Mouse (Mus musculus): ENCODE results near the gene Gm49403. TPM values are rescaled to one million over a fixed set of nuclear protein-coding genes. Genes with fewer than 3 reads are reported as not detected.
A peak's percentile ranks its signal among the peaks of the same experiment; 100 is the strongest.

The Gm49403 gene
- total and polyA plus RNA-seq, 2 experiments from 2014 or later = not detected

GRCm38 (mm10) chr19:8928689-8929223 lies 45.0 kb downstream of the Gm49403 start:
- H3K36me3 ChIP-seq (ENCODE audit: insufficient read depth) = peaks cover 16% of the 10 kb centered on the region; the same call in 1 of the 2 replicates
- H3K27me3 ChIP-seq (ENCODE audit: insufficient read depth, low read length) = no peaks in the 10 kb centered on the region
- H3K27ac ChIP-seq (ENCODE audit: low read depth, low read length) = no peak overlapping the region
- H3K4me1 ChIP-seq (ENCODE audit: insufficient read depth) = peaks cover 4% of the 10 kb centered on the region; the same call in 1 of the 2 replicates
- ATAC-seq (peak; percentile 23), DNase-seq (no peak)
- H3K9ac ChIP-seq = peak overlapping the region; percentile 57; the same call in 1 of the 2 replicates
- TF ChIP-seq CTCF (IDR thresholded peaks at IDR 0.05; ENCODE audit: low read depth) = no peak
- peak overlapping the region; percentile 61 for H3K4me2 ChIP-seq (ENCODE audit: low read depth)
- WGBS = 13% methylated on average over 16 of the region's 16 CpGs
- H3K9me3 ChIP-seq (ENCODE audit: low read length) = no peaks in the 10 kb centered on the region
- H3K4me3 ChIP-seq (ENCODE audit: low read depth, low read length) = peak overlapping the region; percentile 44

GRCm38 (mm10) chr19:8929224-8930088 lies 45.7 kb downstream of the Gm49403 start, which contains the start of the genes Rom1 and Eml3:
Gene Rom1, minus strand, starts transcription at chr19:8929356.
Gene Eml3, plus strand, starts transcription at chr19:8929552.
- DNase-seq (peak; percentile 49), ATAC-seq (peak; percentile 65)
- Histone ChIP-seq H3K27me3 (ENCODE audit: insufficient read depth, low read length) (no peaks in the 10 kb centered on the region), H3K4me3 (ENCODE audit: low read depth, low read length) (peak within 1 kb of the TSS; percentile 44), H3K36me3 (ENCODE audit: insufficient read depth) (peaks cover 16% of the 10 kb centered on the region; the same call in 1 of the 2 replicates), H3K4me2 (ENCODE audit: low read depth) (peak within 1 kb of the TSS; percentile 61), H3K4me1 (ENCODE audit: insufficient read depth) (peaks cover 4% of the 10 kb centered on the region; the same call in 1 of the 2 replicates), H3K27ac (ENCODE audit: low read depth, low read length) (peak within 1 kb of the TSS; percentile 35; the same call in 1 of the 2 replicates), H3K9ac (peak within 1 kb of the TSS; percentile 57), H3K9me3 (ENCODE audit: low read length) (no peaks in the 10 kb centered on the region)
- peak; percentile 55 for TF ChIP-seq CTCF (IDR thresholded peaks at IDR 0.05; ENCODE audit: low read depth)
- 3% methylated on average over 70 of the region's 74 CpGs for WGBS

- ATAC-seq (no peak), DNase-seq (no peak)
- peak overlapping the region; percentile 44 for H3K4me3 ChIP-seq (ENCODE audit: low read depth, low read length)
- WGBS = 19% methylated on average over 11 of the region's 11 CpGs
- peak overlapping the region; percentile 61 for H3K4me2 ChIP-seq (ENCODE audit: low read depth)
- H3K9ac ChIP-seq = peak overlapping the region; percentile 57
- no peak overlapping the region for H3K27ac ChIP-seq (ENCODE audit: low read depth, low read length)
- H3K9me3 ChIP-seq (ENCODE audit: low read length) = no peaks in the 10 kb centered on the region
- H3K4me1 ChIP-seq (ENCODE audit: insufficient read depth) = peaks cover 4% of the 10 kb centered on the region; the same call in 1 of the 2 replicates
- no peak for TF ChIP-seq CTCF (IDR thresholded peaks at IDR 0.05; ENCODE audit: low read depth)
- no peaks in the 10 kb centered on the region for H3K27me3 ChIP-seq (ENCODE audit: insufficient read depth, low read length)
- peaks cover 16% of the 10 kb centered on the region; the same call in 1 of the 2 replicates for H3K36me3 ChIP-seq (ENCODE audit: insufficient read depth)
Observed at GRCm38 (mm10) chr19:8930117-8930516, 46.4 kb downstream of the Gm49403 start.

GRCm38 (mm10) chr19:8930771-8931170 lies 47.0 kb downstream of the Gm49403 start:
- 81% methylated on average over 7 of the region's 7 CpGs for WGBS
- Histone ChIP-seq H3K9ac (no peak overlapping the region), H3K4me1 (ENCODE audit: insufficient read depth) (peaks cover 4% of the 10 kb centered on the region; the same call in 1 of the 2 replicates), H3K4me3 (ENCODE audit: low read depth, low read length) (no peak overlapping the region), H3K4me2 (ENCODE audit: low read depth) (no peak overlapping the region; the same call in 1 of the 2 replicates), H3K27ac (ENCODE audit: low read depth, low read length) (no peak overlapping the region), H3K27me3 (ENCODE audit: insufficient read depth, low read length) (no peaks in the 10 kb centered on the region), H3K9me3 (ENCODE audit: low read length) (no peaks in the 10 kb centered on the region), H3K36me3 (ENCODE audit: insufficient read depth) (peaks cover 9% of the 10 kb centered on the region; the same call in 1 of the 2 replicates)
- no peak for TF ChIP-seq CTCF (IDR thresholded peaks at IDR 0.05; ENCODE audit: low read depth)
- no peak for ATAC-seq
- DNase-seq = no peak

- no peak overlapping the region for H3K9ac ChIP-seq
- H3K27me3 ChIP-seq (ENCODE audit: insufficient read depth, low read length) = no peaks in the 10 kb centered on the region
- DNase-seq (no peak), ATAC-seq (no peak)
- H3K4me2 ChIP-seq (ENCODE audit: low read depth) = no peak overlapping the region
- H3K4me3 ChIP-seq (ENCODE audit: low read depth, low read length) = no peak overlapping the region
- no peak overlapping the region for H3K27ac ChIP-seq (ENCODE audit: low read depth, low read length)
- no peak for TF ChIP-seq CTCF (IDR thresholded peaks at IDR 0.05; ENCODE audit: low read depth)
- WGBS = 80% methylated on average over 2 of the region's 2 CpGs
- no peaks in the 10 kb centered on the region for H3K9me3 ChIP-seq (ENCODE audit: low read length)
- H3K4me1 ChIP-seq (ENCODE audit: insufficient read depth) = no peaks in the 10 kb centered on the region
- peaks cover 9% of the 10 kb centered on the region for H3K36me3 ChIP-seq (ENCODE audit: insufficient read depth)
Observed at GRCm38 (mm10) chr19:8936736-8937135, 53.0 kb downstream of the Gm49403 start.

Small RNA genes lying within 50 kb of the gene (microRNA-seq; reads per million reads assigned to microRNA genes)
- gene Mir5136 = 0 to 0.24 reads per million in 2 experiments

Other genes with a start within 250 kb of the Gm49403 start
Only the 30 nearest of the 32 such genes appear.
- gene Slc3a2, start 160.6 kb upstream of the Gm49403 start, total RNA-seq (2014; rRNA removed) = 107 and 116 TPM in 2 replicates
- gene Slc3a2, start 160.6 kb upstream of the Gm49403 start, polyA plus RNA-seq (2015; fragmentation: Nextera tagmentation; extraction: Ambion mirVana) = 247 and 256 TPM in 2 replicates
- gene Wdr74, start 148.1 kb upstream of the Gm49403 start, total RNA-seq (2014; rRNA removed) = 74.1 and 85.9 TPM in 2 replicates
- 98.7 and 113 TPM in 2 replicates for gene Wdr74, start 148.1 kb upstream of the Gm49403 start, polyA plus RNA-seq (2015; fragmentation: Nextera tagmentation; extraction: Ambion mirVana)
- gene 1700092M07Rik, start 143.2 kb upstream of the Gm49403 start, total RNA-seq (2014; rRNA removed) = not detected in 2 replicates
- gene 1700092M07Rik, start 143.2 kb upstream of the Gm49403 start, polyA plus RNA-seq (2015; fragmentation: Nextera tagmentation; extraction: Ambion mirVana) = 0.65 and 0.67 TPM in 2 replicates
- 130 and 140 TPM in 2 replicates for gene Stx5a, start 142.5 kb upstream of the Gm49403 start, total RNA-seq (2014; rRNA removed)
- gene Stx5a, start 142.5 kb upstream of the Gm49403 start, polyA plus RNA-seq (2015; fragmentation: Nextera tagmentation; extraction: Ambion mirVana) = 86.4 and 97.6 TPM in 2 replicates
- gene Nxf1, start 126.9 kb upstream of the Gm49403 start, total RNA-seq (2014; rRNA removed) = 81.7 and 114 TPM in 2 replicates
- gene Nxf1, start 126.9 kb upstream of the Gm49403 start, polyA plus RNA-seq (2015; fragmentation: Nextera tagmentation; extraction: Ambion mirVana) = 97.1 and 97.9 TPM in 2 replicates
- gene Tmem223, start 112.9 kb upstream of the Gm49403 start, total RNA-seq (2014; rRNA removed) = 236 and 241 TPM in 2 replicates
- gene Tmem223, start 112.9 kb upstream of the Gm49403 start, polyA plus RNA-seq (2015; fragmentation: Nextera tagmentation; extraction: Ambion mirVana) = 269 and 334 TPM in 2 replicates
- 17.4 and 19.6 TPM in 2 replicates for gene Tmem179b, start 109.5 kb upstream of the Gm49403 start, total RNA-seq (2014; rRNA removed)
- gene Tmem179b, start 109.5 kb upstream of the Gm49403 start, polyA plus RNA-seq (2015; fragmentation: Nextera tagmentation; extraction: Ambion mirVana) = 22.4 and 22.6 TPM in 2 replicates
- gene Taf6l, start 97.5 kb upstream of the Gm49403 start, total RNA-seq (2014; rRNA removed) = 27.2 and 31.7 TPM in 2 replicates
- 25.1 and 25.2 TPM in 2 replicates for gene Taf6l, start 97.5 kb upstream of the Gm49403 start, polyA plus RNA-seq (2015; fragmentation: Nextera tagmentation; extraction: Ambion mirVana)
- 89.3 and 99.3 TPM in 2 replicates for gene Polr2g, start 85.4 kb upstream of the Gm49403 start, total RNA-seq (2014; rRNA removed)
- gene Polr2g, start 85.4 kb upstream of the Gm49403 start, polyA plus RNA-seq (2015; fragmentation: Nextera tagmentation; extraction: Ambion mirVana) = 193 and 216 TPM in 2 replicates
- gene Zbtb3, start 81.4 kb upstream of the Gm49403 start, total RNA-seq (2014; rRNA removed) = 7.0 and 7.3 TPM in 2 replicates
- 4.3 and 5.0 TPM in 2 replicates for gene Zbtb3, start 81.4 kb upstream of the Gm49403 start, polyA plus RNA-seq (2015; fragmentation: Nextera tagmentation; extraction: Ambion mirVana)
- 71.9 and 72.6 TPM in 2 replicates for gene Ttc9c, start 64.6 kb upstream of the Gm49403 start, total RNA-seq (2014; rRNA removed)
- gene Ttc9c, start 64.6 kb upstream of the Gm49403 start, polyA plus RNA-seq (2015; fragmentation: Nextera tagmentation; extraction: Ambion mirVana) = 34.1 and 44.4 TPM in 2 replicates
- 28.2 and 38.3 TPM in 2 replicates for gene Hnrnpul2, start 63.9 kb upstream of the Gm49403 start, total RNA-seq (2014; rRNA removed)
- gene Hnrnpul2, start 63.9 kb upstream of the Gm49403 start, polyA plus RNA-seq (2015; fragmentation: Nextera tagmentation; extraction: Ambion mirVana) = 3.9 and 5.3 TPM in 2 replicates
- not detected in 2 replicates for gene AC129217.1, start 54.2 kb upstream of the Gm49403 start, total RNA-seq (2014; rRNA removed)
- gene AC129217.1, start 54.2 kb upstream of the Gm49403 start, polyA plus RNA-seq (2015; fragmentation: Nextera tagmentation; extraction: Ambion mirVana) = not detected in 2 replicates
- gene Bscl2, start 46.5 kb upstream of the Gm49403 start, total RNA-seq (2014; rRNA removed) = 81.5 and 91.5 TPM in 2 replicates
- 78.9 and 88.9 TPM in 2 replicates for gene Bscl2, start 46.5 kb upstream of the Gm49403 start, polyA plus RNA-seq (2015; fragmentation: Nextera tagmentation; extraction: Ambion mirVana)
- gene Gng3, start 44.7 kb upstream of the Gm49403 start, total RNA-seq (2014; rRNA removed) = 68.0 and 78.5 TPM in 2 replicates
- gene Gng3, start 44.7 kb upstream of the Gm49403 start, polyA plus RNA-seq (2015; fragmentation: Nextera tagmentation; extraction: Ambion mirVana) = 594 and 622 TPM in 2 replicates
- 1.5 and 2.6 TPM in 2 replicates for gene Lrrn4cl, start 33.2 kb upstream of the Gm49403 start, total RNA-seq (2014; rRNA removed)
- 0.58 and 0.88 TPM in 2 replicates for gene Lrrn4cl, start 33.2 kb upstream of the Gm49403 start, polyA plus RNA-seq (2015; fragmentation: Nextera tagmentation; extraction: Ambion mirVana)
- 108 and 126 TPM in 2 replicates for gene Ubxn1, start 12.4 kb upstream of the Gm49403 start, total RNA-seq (2014; rRNA removed)
- gene Ubxn1, start 12.4 kb upstream of the Gm49403 start, polyA plus RNA-seq (2015; fragmentation: Nextera tagmentation; extraction: Ambion mirVana) = 168 and 185 TPM in 2 replicates
- gene Uqcc3, start 3.0 kb upstream of the Gm49403 start, total RNA-seq (2014; rRNA removed) = 14.2 and 36.1 TPM in 2 replicates
- 59.1 TPM in 2 replicates for gene Uqcc3, start 3.0 kb upstream of the Gm49403 start, polyA plus RNA-seq (2015; fragmentation: Nextera tagmentation; extraction: Ambion mirVana)
- 5.0 and 7.2 TPM in 2 replicates for gene Lbhd1, start 198 bp upstream of the Gm49403 start, total RNA-seq (2014; rRNA removed)
- gene Lbhd1, start 198 bp upstream of the Gm49403 start, polyA plus RNA-seq (2015; fragmentation: Nextera tagmentation; extraction: Ambion mirVana) = 30.3 and 36.5 TPM in 2 replicates
- 26.0 and 37.5 TPM in 2 replicates for gene 1810009A15Rik, start 4.9 kb downstream of the Gm49403 start, total RNA-seq (2014; rRNA removed)
- gene 1810009A15Rik, start 4.9 kb downstream of the Gm49403 start, polyA plus RNA-seq (2015; fragmentation: Nextera tagmentation; extraction: Ambion mirVana) = 31.9 and 45.7 TPM in 2 replicates
- gene Gm49416, start 5.0 kb downstream of the Gm49403 start, total RNA-seq (2014; rRNA removed) = 0.95 TPM in 1 of 2 replicates, not detected in the other
- gene Gm49416, start 5.0 kb downstream of the Gm49403 start, polyA plus RNA-seq (2015; fragmentation: Nextera tagmentation; extraction: Ambion mirVana) = 1.4 TPM in 1 of 2 replicates, not detected in the other
- gene Ints5, start 9.1 kb downstream of the Gm49403 start, total RNA-seq (2014; rRNA removed) = 26.1 and 29.9 TPM in 2 replicates
- 23.6 and 26.8 TPM in 2 replicates for gene Ints5, start 9.1 kb downstream of the Gm49403 start, polyA plus RNA-seq (2015; fragmentation: Nextera tagmentation; extraction: Ambion mirVana)
- gene Ganab, start 14.1 kb downstream of the Gm49403 start, total RNA-seq (2014; rRNA removed) = 67.7 and 96.7 TPM in 2 replicates
- 47.0 and 54.0 TPM in 2 replicates for gene Ganab, start 14.1 kb downstream of the Gm49403 start, polyA plus RNA-seq (2015; fragmentation: Nextera tagmentation; extraction: Ambion mirVana)
- 99.6 and 120 TPM in 2 replicates for gene B3gat3, start 36.4 kb downstream of the Gm49403 start, total RNA-seq (2014; rRNA removed)
- 89.3 and 94.0 TPM in 2 replicates for gene B3gat3, start 36.4 kb downstream of the Gm49403 start, polyA plus RNA-seq (2015; fragmentation: Nextera tagmentation; extraction: Ambion mirVana)
- gene Rom1, start 45.4 kb downstream of the Gm49403 start, total RNA-seq (2014; rRNA removed) = 2.3 and 3.5 TPM in 2 replicates
- 2.4 and 3.3 TPM in 2 replicates for gene Rom1, start 45.4 kb downstream of the Gm49403 start, polyA plus RNA-seq (2015; fragmentation: Nextera tagmentation; extraction: Ambion mirVana)
- gene Eml3, start 45.6 kb downstream of the Gm49403 start, total RNA-seq (2014; rRNA removed) = 5.1 and 7.3 TPM in 2 replicates
- 7.5 and 8.1 TPM in 2 replicates for gene Eml3, start 45.6 kb downstream of the Gm49403 start, polyA plus RNA-seq (2015; fragmentation: Nextera tagmentation; extraction: Ambion mirVana)
- gene Mta2, start 57.9 kb downstream of the Gm49403 start, total RNA-seq (2014; rRNA removed) = 71.2 and 86.4 TPM in 2 replicates
- gene Mta2, start 57.9 kb downstream of the Gm49403 start, polyA plus RNA-seq (2015; fragmentation: Nextera tagmentation; extraction: Ambion mirVana) = 87.8 and 91.3 TPM in 2 replicates
- 20.8 and 24.5 TPM in 2 replicates for gene Tut1, start 69.9 kb downstream of the Gm49403 start, total RNA-seq (2014; rRNA removed)
- gene Tut1, start 69.9 kb downstream of the Gm49403 start, polyA plus RNA-seq (2015; fragmentation: Nextera tagmentation; extraction: Ambion mirVana) = 14.8 and 17.6 TPM in 2 replicates
- gene Eef1g, start 83.1 kb downstream of the Gm49403 start, total RNA-seq (2014; rRNA removed) = 524 and 615 TPM in 2 replicates
- gene Eef1g, start 83.1 kb downstream of the Gm49403 start, polyA plus RNA-seq (2015; fragmentation: Nextera tagmentation; extraction: Ambion mirVana) = 250 and 269 TPM in 2 replicates
- gene Ahnak, start 105.4 kb downstream of the Gm49403 start, total RNA-seq (2014; rRNA removed) = 11.4 and 17.9 TPM in 2 replicates
- 3.2 and 3.9 TPM in 2 replicates for gene Ahnak, start 105.4 kb downstream of the Gm49403 start, polyA plus RNA-seq (2015; fragmentation: Nextera tagmentation; extraction: Ambion mirVana)

Measured in forebrain, postnatal 0 days (tissue).